Mouse (Mus musculus): ENCODE results near the gene Map3k3.

DNA sequence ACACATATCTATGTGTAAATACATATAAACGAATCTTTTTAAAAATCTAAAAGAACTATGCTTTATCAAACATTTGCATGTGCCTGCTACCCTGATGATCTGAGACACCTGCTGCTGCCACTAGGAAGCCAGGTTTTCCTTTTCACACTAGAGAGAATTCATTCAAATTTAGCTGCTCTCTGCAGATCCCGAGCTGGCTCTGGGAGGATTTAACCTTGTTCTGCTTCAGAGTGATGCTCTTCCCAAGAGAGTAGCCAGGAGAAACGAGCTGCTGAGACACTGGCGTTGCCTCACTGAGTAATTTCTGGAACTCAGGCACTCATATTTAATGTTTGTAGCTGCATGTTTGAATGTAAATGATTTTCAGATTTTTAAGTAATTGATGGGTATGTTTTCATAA is 40.4 kb downstream of the Map3k3 start:
- no peak for TF ChIP-seq POLR2A (IDR thresholded peaks at IDR 0.05; ENCODE audit: borderline replicate concordance, extremely low read depth, low read depth, low read length)
- TF ChIP-seq CTCF (IDR thresholded peaks at IDR 0.05; ENCODE audit: insufficient read depth, low read length) = no peak

Data from lung, adult 2 months (tissue).